Mouse (Mus musculus): Measurements from ENCODE around the gene Eif4g1.

- TF ChIP-seq CTCF (IDR thresholded peaks at IDR 0.05; ENCODE audit: insufficient read depth, low read depth, low read length) (no peak), POLR2A (IDR thresholded peaks at IDR 0.05; ENCODE audit: insufficient read depth, low read depth, low read length) (no peak)
These were observed 10.5 kb upstream of the Eif4g1 start for GRCm38 (mm10) chr16:20657661-20658060.
